Mouse (Mus musculus): ENCODE results near the gene Gng2. TPM values are rescaled to one million over a fixed set of nuclear protein-coding genes. Genes with fewer than 3 reads are reported as not detected.

Gene Gng2
- total and polyA plus RNA-seq, 3 experiments: 11.7 to 14.9 (median 13.0) TPM

DNA sequence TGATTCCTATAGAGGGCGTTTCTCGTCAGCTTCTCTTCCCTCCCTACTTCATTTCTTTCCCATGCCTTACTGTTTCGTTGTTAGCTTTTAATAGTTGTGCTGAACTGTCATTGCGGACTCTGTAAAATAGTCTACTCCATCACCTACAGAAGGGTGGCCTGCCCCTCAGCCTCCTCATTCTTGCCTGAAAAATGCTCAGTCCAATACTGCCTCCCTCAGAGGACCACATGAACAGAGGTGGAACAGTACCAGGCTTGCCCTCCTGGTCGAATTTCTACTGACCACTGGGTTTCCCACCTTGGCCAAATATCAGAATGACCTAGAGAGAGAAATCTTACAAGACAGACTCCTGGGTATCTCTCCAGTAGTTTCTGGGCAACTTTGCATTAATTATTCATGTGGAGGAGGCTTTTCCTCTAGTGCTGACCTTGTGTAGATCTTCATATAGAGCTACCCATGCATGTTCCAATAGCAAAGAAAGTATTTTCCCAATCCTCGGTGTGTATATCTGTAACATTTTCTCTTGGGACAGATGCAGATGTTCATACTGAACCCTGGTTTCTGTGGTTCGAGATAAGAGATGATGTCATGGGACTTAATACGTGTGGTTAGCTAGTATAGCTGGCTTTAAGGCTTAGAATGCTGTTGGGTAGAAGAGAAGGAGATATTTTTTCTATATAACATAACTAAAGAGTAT, 15.6 kb upstream of the Gng2 start:
- Histone ChIP-seq H3K4me3 (no peak overlapping the region), H3K9ac (ENCODE audit: low read depth, low read length) (no peak overlapping the region), H3K27me3 (ENCODE audit: control insufficient read depth, insufficient read depth, low read length) (no peaks in the 10 kb centered on the region), H3K79me2 (replicated peaks; ENCODE audit: control insufficient read depth, insufficient read depth, low read length) (no peaks in the 10 kb centered on the region), H3K36me3 (ENCODE audit: control insufficient read depth, insufficient read depth, low read length) (no peaks in the 10 kb centered on the region), H3K4me1 (ENCODE audit: control insufficient read depth, insufficient read depth, low read length) (no peaks in the 10 kb centered on the region), H3K27ac (no peak overlapping the region)
- TF ChIP-seq CTCF (IDR thresholded peaks at IDR 0.05) (no peak), EP300 (IDR thresholded peaks at IDR 0.05; ENCODE audit: insufficient read depth, low read depth, low read length) (no peak), POLR2A (IDR thresholded peaks at IDR 0.05; ENCODE audit: insufficient read depth, low read depth, low read length) (no peak)
- no peak for DNase-seq
- WGBS: 67% methylated on average over 8 of the region's 8 CpGs
- intact Hi-C loops (cut with DNase I): no loop called here

DNA sequence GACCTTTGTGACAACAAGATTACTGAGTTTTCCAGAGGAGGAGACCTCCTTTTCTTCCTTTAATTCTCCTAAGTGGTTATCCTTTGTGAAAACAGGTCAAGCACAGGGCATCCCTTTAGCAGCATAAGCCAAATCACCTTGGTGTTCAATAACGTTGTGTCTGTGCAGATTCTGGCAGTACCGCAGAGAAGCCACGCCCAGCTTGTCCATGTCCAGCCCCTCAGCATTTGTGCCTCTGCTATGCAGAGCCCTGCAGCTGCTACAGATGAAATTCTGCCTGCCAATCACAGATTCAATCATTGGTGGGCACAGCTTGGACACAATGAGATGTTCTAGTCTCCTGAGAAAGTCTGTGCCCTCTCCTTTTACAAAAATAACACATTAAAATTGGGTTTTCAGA, 14.4 kb upstream of the Gng2 start:
- no peak overlapping the region for H3K9ac ChIP-seq (ENCODE audit: low read depth, low read length)
- no peak for DNase-seq

DNA sequence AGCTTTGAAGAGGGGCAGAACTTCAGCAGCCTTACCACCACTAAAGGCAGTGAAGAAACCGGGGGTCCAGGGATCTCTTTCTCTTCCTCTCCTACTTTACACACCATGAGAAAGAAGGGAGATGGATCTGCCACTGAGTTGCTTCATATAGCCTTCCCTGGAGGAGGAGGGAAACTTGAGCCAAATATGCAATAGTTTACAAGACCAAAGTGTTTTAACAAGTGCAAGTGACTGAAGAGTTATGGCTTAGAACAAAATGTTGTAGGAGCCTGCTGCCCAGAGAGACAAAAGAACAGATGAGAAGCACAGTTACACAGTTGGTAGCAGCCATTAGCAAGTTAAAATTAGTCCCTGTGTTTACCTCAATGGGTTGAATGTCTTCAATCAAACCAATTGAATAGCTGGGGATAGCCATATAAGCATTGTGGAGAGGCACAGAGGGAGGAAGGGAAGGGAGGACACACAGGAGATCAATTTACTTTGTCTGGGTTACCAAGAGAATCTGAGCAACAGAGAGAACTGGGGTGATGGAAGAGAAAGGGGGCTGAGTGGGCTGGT, 13.1 kb upstream of the Gng2 start:
- Histone ChIP-seq H3K79me2 (replicated peaks; ENCODE audit: control insufficient read depth, insufficient read depth, low read length) (no peaks in the 10 kb centered on the region), H3K9ac (ENCODE audit: low read depth, low read length) (no peak overlapping the region), H3K4me1 (ENCODE audit: control insufficient read depth, insufficient read depth, low read length) (peaks cover 10% of the 10 kb centered on the region), H3K27me3 (ENCODE audit: control insufficient read depth, insufficient read depth, low read length) (no peaks in the 10 kb centered on the region), H3K36me3 (ENCODE audit: control insufficient read depth, insufficient read depth, low read length) (no peaks in the 10 kb centered on the region), H3K4me3 (no peak overlapping the region), H3K27ac (no peak overlapping the region)
- TF ChIP-seq EP300 (IDR thresholded peaks at IDR 0.05; ENCODE audit: insufficient read depth, low read depth, low read length): no peak
- 53% methylated on average over 1 of the region's 1 CpGs for WGBS
- no peak for DNase-seq
- intact Hi-C loops (cut with DNase I): no loop called here

More for the DNA sequence above, 14.4 kb upstream of the Gng2 start:
- TF ChIP-seq EP300 (IDR thresholded peaks at IDR 0.05; ENCODE audit: insufficient read depth, low read depth, low read length) (no peak), POLR2A (IDR thresholded peaks at IDR 0.05; ENCODE audit: insufficient read depth, low read depth, low read length) (no peak), CTCF (IDR thresholded peaks at IDR 0.05) (no peak)
- Histone ChIP-seq H3K27ac (no peak overlapping the region), H3K36me3 (ENCODE audit: control insufficient read depth, insufficient read depth, low read length) (no peaks in the 10 kb centered on the region), H3K79me2 (replicated peaks; ENCODE audit: control insufficient read depth, insufficient read depth, low read length) (no peaks in the 10 kb centered on the region), H3K4me3 (no peak overlapping the region), H3K4me1 (ENCODE audit: control insufficient read depth, insufficient read depth, low read length) (peaks cover 3% of the 10 kb centered on the region; the same call in 1 of the 2 replicates), H3K27me3 (ENCODE audit: control insufficient read depth, insufficient read depth, low read length) (no peaks in the 10 kb centered on the region)
- WGBS: 57% methylated on average over 3 of the region's 3 CpGs
- intact Hi-C loops (cut with DNase I): no loop called here

DNA sequence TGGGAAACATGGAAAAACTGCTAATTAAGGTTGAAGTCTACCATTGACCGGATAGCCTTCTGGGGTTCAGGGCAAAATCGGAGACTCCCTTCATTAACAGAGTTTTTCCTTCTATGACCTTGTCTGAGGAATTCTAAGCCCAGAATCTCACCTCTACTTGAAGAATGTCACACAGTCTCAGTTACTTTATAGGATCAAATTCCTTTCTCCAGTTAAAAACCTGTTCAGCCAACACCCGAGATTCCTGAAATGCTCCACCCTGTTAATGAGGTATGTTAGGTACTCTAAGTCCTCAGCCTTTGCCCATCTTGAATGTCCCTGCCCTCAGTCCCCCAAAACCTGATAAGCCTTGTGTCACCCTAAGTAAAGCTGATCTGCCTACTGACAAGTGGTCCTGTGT, 11.0 kb upstream of the Gng2 start:
- intact Hi-C loops (cut with DNase I): no loop called here
- DNase-seq: no peak
- H3K4me3 ChIP-seq: no peak overlapping the region
- TF ChIP-seq EP300 (IDR thresholded peaks at IDR 0.05; ENCODE audit: insufficient read depth, low read depth, low read length) (no peak), POLR2A (IDR thresholded peaks at IDR 0.05; ENCODE audit: insufficient read depth, low read depth, low read length) (no peak), CTCF (IDR thresholded peaks at IDR 0.05) (no peak)
- H3K4me1 ChIP-seq (ENCODE audit: control insufficient read depth, insufficient read depth, low read length): peaks cover 14% of the 10 kb centered on the region
- no peaks in the 10 kb centered on the region for H3K36me3 ChIP-seq (ENCODE audit: control insufficient read depth, insufficient read depth, low read length)
- H3K9ac ChIP-seq (ENCODE audit: low read depth, low read length): no peak overlapping the region
- H3K27ac ChIP-seq: no peak overlapping the region
- 88% methylated on average over 3 of the region's 3 CpGs for WGBS
- no peaks in the 10 kb centered on the region for H3K79me2 ChIP-seq (replicated peaks; ENCODE audit: control insufficient read depth, insufficient read depth, low read length)
- H3K27me3 ChIP-seq (ENCODE audit: control insufficient read depth, insufficient read depth, low read length): no peaks in the 10 kb centered on the region

DNA sequence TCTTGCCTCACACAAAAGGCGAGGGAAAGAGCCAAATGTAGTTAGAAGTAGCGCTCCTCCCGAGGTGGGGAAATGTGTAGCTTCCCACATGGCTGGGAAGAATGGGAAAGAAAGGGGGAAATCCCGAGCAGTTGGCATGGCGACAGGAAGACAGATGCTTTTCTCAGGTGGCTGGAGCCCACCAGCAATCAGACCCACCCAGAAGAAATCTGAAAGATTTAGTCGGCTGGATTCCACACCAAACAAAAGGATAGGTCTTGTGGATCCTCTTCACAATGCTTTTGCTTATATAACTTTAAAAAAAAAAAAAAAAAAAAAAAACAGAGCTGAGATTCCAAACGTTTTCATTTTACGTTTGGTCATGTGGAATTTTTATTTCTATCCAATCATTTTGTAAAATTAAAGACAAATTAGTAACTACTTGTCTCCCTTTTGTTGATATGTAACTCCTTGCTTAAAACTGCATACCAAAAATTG, 10.0 kb upstream of the Gng2 start:
- H3K27ac ChIP-seq: peak overlapping the region; percentile 48
- H3K4me3 ChIP-seq: peak overlapping the region; percentile 30
- 35% methylated on average over 8 of the region's 8 CpGs for WGBS
- intact Hi-C loops (cut with DNase I): no loop called here
- no peak overlapping the region for H3K9ac ChIP-seq (ENCODE audit: low read depth, low read length)
- no peaks in the 10 kb centered on the region for H3K27me3 ChIP-seq (ENCODE audit: control insufficient read depth, insufficient read depth, low read length)
- DNase-seq: no peak
- no peaks in the 10 kb centered on the region for H3K79me2 ChIP-seq (replicated peaks; ENCODE audit: control insufficient read depth, insufficient read depth, low read length)
- TF ChIP-seq EP300 (IDR thresholded peaks at IDR 0.05; ENCODE audit: insufficient read depth, low read depth, low read length) (no peak), CTCF (IDR thresholded peaks at IDR 0.05) (no peak), POLR2A (IDR thresholded peaks at IDR 0.05; ENCODE audit: insufficient read depth, low read depth, low read length) (no peak)
- peaks cover 14% of the 10 kb centered on the region for H3K4me1 ChIP-seq (ENCODE audit: control insufficient read depth, insufficient read depth, low read length)
- no peaks in the 10 kb centered on the region for H3K36me3 ChIP-seq (ENCODE audit: control insufficient read depth, insufficient read depth, low read length)

DNA sequence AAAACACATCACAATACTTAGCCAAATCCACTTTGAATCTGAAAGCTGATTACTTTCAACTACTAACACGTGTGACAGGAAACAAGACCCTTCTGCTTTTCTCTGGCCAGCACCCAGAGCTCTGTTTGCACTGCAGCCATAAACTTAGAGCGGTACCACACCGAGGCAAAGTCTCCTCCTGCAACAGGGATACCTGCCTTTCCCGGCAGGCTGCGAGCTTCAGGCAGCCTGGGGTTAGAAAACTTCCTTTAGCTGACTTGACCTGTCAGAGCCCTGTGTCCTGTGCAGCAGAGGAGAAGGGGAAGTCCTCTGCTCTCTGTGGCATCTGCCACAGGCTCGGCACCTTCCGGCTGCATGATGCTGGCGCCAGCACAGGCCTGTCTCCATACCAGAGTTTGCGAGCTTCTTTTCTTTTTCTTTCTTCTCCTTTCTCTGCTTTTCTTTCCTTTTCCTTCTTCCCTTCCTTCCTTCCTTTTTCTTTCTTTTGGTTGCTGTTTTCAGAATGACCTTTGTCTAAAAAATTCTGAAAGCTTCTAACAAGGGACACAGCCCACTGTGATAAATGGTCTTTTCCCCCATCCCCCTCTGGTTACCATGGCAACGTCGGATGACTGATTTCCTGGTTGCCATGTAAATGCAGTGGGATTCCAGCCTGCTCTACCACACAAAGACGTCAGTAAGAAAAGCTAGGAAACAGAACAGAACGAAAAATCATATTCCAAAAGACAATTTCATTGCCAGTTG, 9.4 kb upstream of the Gng2 start:
- intact Hi-C loops (cut with DNase I): no loop called here
- H3K4me1 ChIP-seq (ENCODE audit: control insufficient read depth, insufficient read depth, low read length): peaks cover 14% of the 10 kb centered on the region
- no peak overlapping the region for H3K9ac ChIP-seq (ENCODE audit: low read depth, low read length)
- TF ChIP-seq CTCF (IDR thresholded peaks at IDR 0.05) (no peak), POLR2A (IDR thresholded peaks at IDR 0.05; ENCODE audit: insufficient read depth, low read depth, low read length) (no peak), EP300 (IDR thresholded peaks at IDR 0.05; ENCODE audit: insufficient read depth, low read depth, low read length) (no peak)
- peak; percentile 46 to 67 for DNase-seq
- peak overlapping the region; percentile 48 for H3K27ac ChIP-seq
- no peaks in the 10 kb centered on the region for H3K36me3 ChIP-seq (ENCODE audit: control insufficient read depth, insufficient read depth, low read length)
- no peaks in the 10 kb centered on the region for H3K27me3 ChIP-seq (ENCODE audit: control insufficient read depth, insufficient read depth, low read length)
- peak overlapping the region; percentile 30 for H3K4me3 ChIP-seq
- no peaks in the 10 kb centered on the region for H3K79me2 ChIP-seq (replicated peaks; ENCODE audit: control insufficient read depth, insufficient read depth, low read length)
- 16% methylated on average over 13 of the region's 13 CpGs for WGBS
